Mouse (Mus musculus): ENCODE data around the gene Phf21b.

DNA sequence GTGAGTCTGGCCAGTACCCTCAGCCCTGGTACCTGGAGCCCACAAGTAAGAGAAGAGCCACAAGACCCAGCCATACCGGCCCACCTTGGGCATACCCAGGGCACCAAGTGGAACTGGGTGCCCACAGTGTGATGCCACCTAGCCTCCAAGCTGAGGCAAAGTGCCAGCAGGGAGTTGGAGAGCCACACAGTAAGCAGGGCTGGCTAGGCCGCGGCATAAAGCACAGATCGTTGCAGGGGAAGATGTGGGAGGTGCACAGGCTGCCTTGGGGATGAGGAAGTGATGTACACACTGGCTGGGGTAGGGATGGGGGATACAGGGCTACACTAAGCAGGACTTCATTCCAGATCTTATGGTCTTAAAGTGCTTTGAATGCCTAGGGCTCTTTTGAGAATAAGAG, 35.0 kb downstream of the Phf21b start:
- TF ChIP-seq TAL1 (IDR thresholded peaks at IDR 0.05; ENCODE audit: low read length) (no peak), GATA1 (IDR thresholded peaks at IDR 0.05; ENCODE audit: low read length) (no peak)
